Mouse (Mus musculus) ES-Bruce4 (cell line): ENCODE measurements at regions not wholly inside any gene's neighbourhood (a gene's known extent, or its start where the extent isn't known, plus 50 kb on each side); places are given as distances from the start of the nearest gene placed in this dataset.

Experiments
- EP300 ChIP-seq: IDR thresholded peaks from 2 replicates; pipeline ENCODE4 v1.6.1; 2011; ENCODE audit warnings: low read depth, low read length; ENCODE audit not compliant: insufficient read depth
- POLR2A ChIP-seq: IDR thresholded peaks from one replicate; pipeline ENCODE4 v1.8.1; 2011; ENCODE audit warnings: low read length; ENCODE audit not compliant: insufficient read depth

DNA sequence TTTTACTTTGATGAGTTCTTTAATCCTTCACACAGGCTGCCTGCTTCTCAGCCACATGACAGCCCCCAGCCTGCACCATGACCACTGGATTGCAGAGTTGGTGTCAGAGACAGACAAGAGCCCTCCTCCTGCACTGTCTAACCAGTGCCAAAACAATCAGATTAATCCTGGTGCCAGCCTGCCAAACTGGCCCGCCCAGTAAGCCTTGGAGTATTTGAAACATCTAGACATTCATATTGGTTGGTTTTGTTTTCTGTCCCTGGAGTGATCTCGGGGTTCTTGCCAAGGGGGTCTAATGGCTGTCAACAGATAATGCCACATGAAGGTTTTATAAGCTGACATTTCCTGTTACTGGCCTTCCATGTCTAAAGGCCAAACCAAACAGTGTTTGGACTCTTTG, 339.2 kb downstream of the Ankrd50 start:
- TF ChIP-seq EP300 (no peak), POLR2A (no peak)
